Mouse (Mus musculus) limb, embryonic 13.5 days (tissue): ENCODE results near the gene Egln3. TPM values are rescaled to one million over a fixed set of nuclear protein-coding genes. Genes with fewer than 3 reads are reported as not detected.

Experiments used
- ATAC-seq: fragments of 200-750 bp; cut with Nextera tagmentation; 2 replicates; pipeline ENCODE4 v1.8.0; 2017; ENCODE audit warnings: low read depth, moderate number of reproducible peaks, moderate TSS enrichment; ENCODE audit not compliant: low FRiP score
- H3K27ac ChIP-seq: fragments of 300-500 bp; sonication (generic); 2 replicates; pipeline ENCODE4 v1.5.1; 2015; ENCODE audit warnings: inconsistent platforms, mild to moderate bottlenecking, moderate library complexity
- H3K27me3 ChIP-seq: fragments of 300-500 bp; sonication (generic); 2 replicates; pipeline ENCODE4 v1.6.1; 2015; ENCODE audit warnings: mild to moderate bottlenecking, inconsistent platforms
- H3K36me3 ChIP-seq: fragments of 300-500 bp; sonication (generic); 2 replicates; pipeline ENCODE4 v1.6.1; 2015; ENCODE audit warnings: inconsistent platforms, mild to moderate bottlenecking, moderate library complexity
- H3K4me1 ChIP-seq: fragments of 300-500 bp; sonication (generic); 2 replicates; pipeline ENCODE4 v1.6.1; 2015; ENCODE audit warnings: inconsistent platforms
- H3K4me2 ChIP-seq: fragments of 300-500 bp; sonication (generic); replicated peaks from 2 replicates; pipeline ENCODE4 v1.6.1; 2015; ENCODE audit warnings: inconsistent platforms, mild to moderate bottlenecking, moderate library complexity
- H3K4me3 ChIP-seq: fragments of 300-500 bp; sonication (generic); 2 replicates; pipeline ENCODE4 v1.5.1; 2015; ENCODE audit warnings: moderate library complexity, mild to moderate bottlenecking, inconsistent platforms
- H3K9ac ChIP-seq: fragments of 300-500 bp; sonication (generic); 2 replicates; pipeline ENCODE4 v1.6.1; 2015; ENCODE audit warnings: mild to moderate bottlenecking, inconsistent platforms
- H3K9me3 ChIP-seq: fragments of 300-500 bp; sonication (generic); 2 replicates; pipeline ENCODE4 v1.6.1; 2016; ENCODE audit warnings: inconsistent platforms
- whole genome bisulfite sequencing: fragments of 180-500 bp; shearing (Covaris S2); methylation state at CpG from one replicate; pipeline ENCODE4 v1.1.7; 2015; 5-methylcytosine and 5-hydroxymethylcytosine counted together
- polyA plus RNA-seq: library from polyadenylated mRNA; unstranded; fragments of >200 nt; fragmentation: Nextera tagmentation; extraction: Ambion mirVana; gene quantifications from 2 replicates; pipeline ENCODE4 v1.2.1, GENCODE M21; 2015

The Egln3 gene
- polyA plus RNA-seq, 1 experiment from 2014 or later: 5.4 TPM

- no peak overlapping the region for H3K4me3 ChIP-seq
These were observed 2.8 kb downstream of the Egln3 start for GRCm38 (mm10) chr12:54200856-54201255.

GRCm38 (mm10) chr12:54200172-54200571 is 3.5 kb downstream of the Egln3 start:
- no peak for ATAC-seq
- Histone ChIP-seq H3K27ac (no peak overlapping the region), H3K27me3 (peaks cover 32% of the 10 kb centered on the region), H3K9ac (no peak overlapping the region), H3K36me3 (no peaks in the 10 kb centered on the region), H3K9me3 (no peaks in the 10 kb centered on the region), H3K4me3 (no peak overlapping the region), H3K4me2 (no peak overlapping the region), H3K4me1 (peaks cover 32% of the 10 kb centered on the region)
- 28% methylated on average over 4 of the region's 4 CpGs for WGBS

More at GRCm38 (mm10) chr12:54200856-54201255, 2.8 kb downstream of the Egln3 start:
- H3K4me2 ChIP-seq: peak overlapping the region; percentile 11; the same call in 1 of the 2 replicates
- ATAC-seq: no peak
- H3K27me3 ChIP-seq: peaks cover 32% of the 10 kb centered on the region
- H3K9me3 ChIP-seq: no peaks in the 10 kb centered on the region
- no peak overlapping the region for H3K9ac ChIP-seq
- H3K4me1 ChIP-seq: peaks cover 32% of the 10 kb centered on the region
- no peaks in the 10 kb centered on the region for H3K36me3 ChIP-seq
- no peak overlapping the region for H3K27ac ChIP-seq
- WGBS: 41% methylated on average over 6 of the region's 6 CpGs

- H3K4me1 ChIP-seq: peaks cover 34% of the 10 kb centered on the region
These were observed 5.3 kb downstream of the Egln3 start for GRCm38 (mm10) chr12:54198282-54198918.

GRCm38 (mm10) chr12:54197849-54198248 is 5.8 kb downstream of the Egln3 start:
- H3K36me3 ChIP-seq: no peaks in the 10 kb centered on the region
- peaks cover 32% of the 10 kb centered on the region for H3K4me1 ChIP-seq

More at GRCm38 (mm10) chr12:54198282-54198918, 5.3 kb downstream of the Egln3 start:
- Histone ChIP-seq H3K27ac (no peak overlapping the region), H3K4me2 (no peak overlapping the region), H3K4me3 (no peak overlapping the region), H3K27me3 (peaks cover 21% of the 10 kb centered on the region), H3K9me3 (no peaks in the 10 kb centered on the region), H3K36me3 (no peaks in the 10 kb centered on the region), H3K9ac (no peak overlapping the region)
- ATAC-seq: no peak
- 88% methylated on average over 4 of the region's 4 CpGs for WGBS

GRCm38 (mm10) chr12:54197301-54197782 is 6.3 kb downstream of the Egln3 start:
- H3K9ac ChIP-seq: no peak overlapping the region
- no peak overlapping the region for H3K4me3 ChIP-seq
- H3K27ac ChIP-seq: no peak overlapping the region
- ATAC-seq: peak; percentile 44; the same call in 1 of the 2 replicates
- no peaks in the 10 kb centered on the region for H3K36me3 ChIP-seq
- H3K4me1 ChIP-seq: peaks cover 31% of the 10 kb centered on the region
- no peak overlapping the region for H3K4me2 ChIP-seq
- peaks cover 15% of the 10 kb centered on the region for H3K27me3 ChIP-seq
- WGBS: 47% methylated on average over 6 of the region's 6 CpGs
- H3K9me3 ChIP-seq: no peaks in the 10 kb centered on the region

More at GRCm38 (mm10) chr12:54197849-54198248, 5.8 kb downstream of the Egln3 start:
- Histone ChIP-seq H3K4me3 (no peak overlapping the region), H3K4me2 (no peak overlapping the region), H3K9me3 (no peaks in the 10 kb centered on the region), H3K27me3 (peaks cover 19% of the 10 kb centered on the region), H3K27ac (no peak overlapping the region), H3K9ac (no peak overlapping the region)
- WGBS: 66% methylated on average over 11 of the region's 11 CpGs
- no peak for ATAC-seq

GRCm38 (mm10) chr12:54196881-54197280 is 6.8 kb downstream of the Egln3 start:
- H3K4me3 ChIP-seq: no peak overlapping the region
- H3K36me3 ChIP-seq: no peaks in the 10 kb centered on the region
- H3K4me2 ChIP-seq: no peak overlapping the region
- H3K27ac ChIP-seq: no peak overlapping the region
- H3K4me1 ChIP-seq: peaks cover 32% of the 10 kb centered on the region
- ATAC-seq: no peak
- H3K27me3 ChIP-seq: peaks cover 10% of the 10 kb centered on the region
- no peak overlapping the region for H3K9ac ChIP-seq
- 75% methylated on average over 8 of the region's 8 CpGs for WGBS
- H3K9me3 ChIP-seq: no peaks in the 10 kb centered on the region

GRCm38 (mm10) chr12:54194159-54194558 is 9.5 kb downstream of the Egln3 start:
- no peaks in the 10 kb centered on the region for H3K9me3 ChIP-seq
- no peak overlapping the region for H3K4me2 ChIP-seq
- peaks cover 7% of the 10 kb centered on the region for H3K27me3 ChIP-seq
- no peak for ATAC-seq
- H3K36me3 ChIP-seq: no peaks in the 10 kb centered on the region
- H3K4me3 ChIP-seq: no peak overlapping the region
- H3K27ac ChIP-seq: no peak overlapping the region
- 30% methylated on average over 5 of the region's 5 CpGs for WGBS
- H3K4me1 ChIP-seq: peaks cover 41% of the 10 kb centered on the region
- H3K9ac ChIP-seq: no peak overlapping the region

- Histone ChIP-seq H3K27ac (peak overlapping the region; percentile 79; the same call in 1 of the 2 replicates), H3K9me3 (no peaks in the 10 kb centered on the region), H3K4me1 (peaks cover 45% of the 10 kb centered on the region), H3K4me2 (peak overlapping the region; percentile 69), H3K36me3 (no peaks in the 10 kb centered on the region), H3K4me3 (peak overlapping the region; percentile 37), H3K9ac (0 out of 2 replicates have a peak overlapping the region, but pooled peaks have one; percentile 48), H3K27me3 (peaks cover 7% of the 10 kb centered on the region)
- 2% methylated on average over 5 of the region's 5 CpGs for WGBS
- ATAC-seq: no peak
These were observed 11.4 kb downstream of the Egln3 start for GRCm38 (mm10) chr12:54192305-54192661.

GRCm38 (mm10) chr12:54191608-54192304 is 11.9 kb downstream of the Egln3 start:
- Histone ChIP-seq H3K9ac (peak overlapping the region; percentile 48), H3K27me3 (peaks cover 7% of the 10 kb centered on the region), H3K9me3 (no peaks in the 10 kb centered on the region), H3K4me3 (peak overlapping the region; percentile 37), H3K4me1 (peaks cover 46% of the 10 kb centered on the region), H3K36me3 (no peaks in the 10 kb centered on the region), H3K27ac (peak overlapping the region; percentile 79), H3K4me2 (peak overlapping the region; percentile 69)
- ATAC-seq: peak; percentile 93
- 2% methylated on average over 19 of the region's 19 CpGs for WGBS

- peak overlapping the region; percentile 79; the same call in 1 of the 2 replicates for H3K27ac ChIP-seq
- peaks cover 7% of the 10 kb centered on the region for H3K27me3 ChIP-seq
- 29% methylated on average over 9 of the region's 9 CpGs for WGBS
- H3K9me3 ChIP-seq: no peaks in the 10 kb centered on the region
- no peak overlapping the region for H3K9ac ChIP-seq
- peaks cover 51% of the 10 kb centered on the region for H3K4me1 ChIP-seq
- peak overlapping the region; percentile 69 for H3K4me2 ChIP-seq
- peak overlapping the region; percentile 37 for H3K4me3 ChIP-seq
- no peaks in the 10 kb centered on the region for H3K36me3 ChIP-seq
- no peak for ATAC-seq
These were observed 12.5 kb downstream of the Egln3 start for GRCm38 (mm10) chr12:54191181-54191580.

GRCm38 (mm10) chr12:54187812-54188600 is 15.7 kb downstream of the Egln3 start:
- Histone ChIP-seq H3K4me3 (no peak overlapping the region), H3K9me3 (no peaks in the 10 kb centered on the region), H3K27me3 (peaks cover 6% of the 10 kb centered on the region), H3K4me2 (no peak overlapping the region), H3K27ac (no peak overlapping the region), H3K9ac (no peak overlapping the region), H3K4me1 (peaks cover 46% of the 10 kb centered on the region), H3K36me3 (no peaks in the 10 kb centered on the region)
- 52% methylated on average over 17 of the region's 17 CpGs for WGBS
- no peak for ATAC-seq
